Comparison of ENCODE assay signal across 9 mouse cellular contexts in genomic region chr2:32718761-32719160, GRCm38 (mm10). TPM values are rescaled to one million over a fixed set of nuclear protein-coding genes. Genes with fewer than 3 reads are reported as not detected.
DNase-seq lines count a peak whose midpoint lies in the region; ATAC-seq and TF ChIP-seq lines count a peak whose summit lies in the region.
"Had no signal": no experiment of that assay in that cellular context is flagged by ENCODE, and none has a peak within 500 bp of the region (broad histone marks: within the 10 kb centered on the region; RNA-seq: fewer than 3 reads in every experiment).

No protein-coding gene starts in this region.

- TF ChIP-seq CTCF in bone marrow, adult 2 months (IDR thresholded peaks at IDR 0.05; ENCODE audit: control insufficient read depth, insufficient read depth, low read length) = no peak
- no peak for TF ChIP-seq CTCF in forebrain, postnatal 0 days (IDR thresholded peaks at IDR 0.05; ENCODE audit: low read depth)

- H3K9me3 ChIP-seq in forebrain, postnatal 0 days (ENCODE audit: low read length) = no peaks in the 10 kb centered on the region
- no peaks in the 10 kb centered on the region for H3K9me3 ChIP-seq in limb, embryonic 14.5 days (ENCODE audit: control insufficient read depth, low read length)

- H3K4me1 ChIP-seq in bone marrow, adult 2 months (ENCODE audit: control insufficient read depth, insufficient read depth, low read length) = peaks cover 22% of the 10 kb centered on the region
- no peaks in the 10 kb centered on the region; the same call in 1 of the 2 replicates for H3K4me1 ChIP-seq in forebrain, postnatal 0 days (ENCODE audit: insufficient read depth)
- peaks cover 15% of the 10 kb centered on the region for H3K4me1 ChIP-seq in limb, embryonic 14.5 days (ENCODE audit: control insufficient read depth, insufficient read depth, low read length)

- no peak overlapping the region for H3K4me3 ChIP-seq in bone marrow, adult 2 months (replicated peaks; ENCODE audit: control insufficient read depth, low read depth, low read length)
- H3K4me3 ChIP-seq in forebrain, postnatal 0 days (ENCODE audit: low read depth, low read length) = no peak overlapping the region
- H3K4me3 ChIP-seq in limb, embryonic 14.5 days (replicated peaks; ENCODE audit: low read length) = no peak overlapping the region

- ATAC-seq in forebrain, postnatal 0 days = peak; percentile 87
- peak; percentile 35 for ATAC-seq in limb, embryonic 14.5 days (ENCODE audit: low FRiP score, low read depth)
- no peak for ATAC-seq in CD4-positive, CD25-positive, alpha-beta regulatory T cell, adult 4 months
- no peak for ATAC-seq in activated CD4-positive, CD25-positive, alpha-beta regulatory T cell, adult 4 months

- H3K4me2 ChIP-seq in forebrain, postnatal 0 days (ENCODE audit: low read depth) = no peak overlapping the region
- H3K4me2 ChIP-seq in limb, embryonic 14.5 days (replicated peaks; ENCODE audit: low read depth, low read length, severe bottlenecking) = no peak overlapping the region

- TF ChIP-seq POLR2A in bone marrow, adult 2 months (IDR thresholded peaks at IDR 0.05; ENCODE audit: borderline replicate concordance, control insufficient read depth, low read depth, low read length) = no peak
- no peak for TF ChIP-seq POLR2A in limb, embryonic 14.5 days (IDR thresholded peaks at IDR 0.05; ENCODE audit: borderline replicate concordance, extremely low read depth, insufficient read depth, insufficient read length)

- peak; percentile 27 to 44 for DNase-seq in left cerebral cortex, postnatal 25 days (ENCODE audit: low spot score in 2 of 2)
- no peak for DNase-seq in left cerebral cortex, adult 8-10 months (ENCODE audit: low spot score in 2 of 2)
- peak; percentile 53 for DNase-seq in forebrain, postnatal 0 days
- no peak for DNase-seq in limb, embryonic 14.5 days (ENCODE audit: low spot score)
- DNase-seq in cerebellum, adult 9-10 months = no peak

- WGBS in bone marrow, adult 2 months = 38% methylated on average over 9 of the region's 9 CpGs
- 31% methylated on average over 9 of the region's 9 CpGs for WGBS in forebrain, postnatal 0 days
- WGBS in limb, embryonic 14.5 days = 58% methylated on average over 9 of the region's 9 CpGs

- H3K36me3 ChIP-seq in forebrain, postnatal 0 days (ENCODE audit: insufficient read depth) = no peaks in the 10 kb centered on the region
- H3K36me3 ChIP-seq in limb, embryonic 14.5 days (ENCODE audit: control insufficient read depth, insufficient read depth, low read length) = no peaks in the 10 kb centered on the region

- intact Hi-C loops in left cerebral cortex, postnatal 25 days (cut with DNase I) = no loop called here

- H3K27ac ChIP-seq in bone marrow, adult 2 months (ENCODE audit: control insufficient read depth, insufficient read depth, low read depth, low read length, poor library complexity) = peak overlapping the region; percentile 81
- no peak overlapping the region for H3K27ac ChIP-seq in forebrain, postnatal 0 days (ENCODE audit: low read depth, low read length)
- H3K27ac ChIP-seq in limb, embryonic 14.5 days (replicated peaks; ENCODE audit: low read depth, low read length) = peak overlapping the region; percentile 33

- no peaks in the 10 kb centered on the region for H3K27me3 ChIP-seq in forebrain, postnatal 0 days (ENCODE audit: insufficient read depth, low read length)
- no peaks in the 10 kb centered on the region for H3K27me3 ChIP-seq in limb, embryonic 14.5 days (ENCODE audit: control insufficient read depth, insufficient read depth, low read length)

- no peak overlapping the region for H3K9ac ChIP-seq in forebrain, postnatal 0 days
- no peak overlapping the region for H3K9ac ChIP-seq in limb, embryonic 14.5 days (ENCODE audit: low read depth, low read length, severe bottlenecking)

RNA-seq across cellular contexts. Expression of gene Sh2d3c, which starts 2.1 kb away (rescaled TPM):
- total RNA-seq in left cerebral cortex, postnatal 25 days (2021) = 10 to 100 TPM; 27.8 to 30.8 TPM
- total RNA-seq in left cerebral cortex, adult 8-10 months (2022) = 10 to 100 TPM; 29.5 to 37.8 (median 33.5) TPM
- 23.3 and 51.8 TPM in 2 replicates for polyA plus RNA-seq in bone marrow, adult 2 months (2011; ENCODE audit: insufficient read depth, insufficient read length, low replicate concordance, missing spikeins)
- 16.5 and 24.1 TPM in 2 replicates for total RNA-seq in forebrain, postnatal 0 days (2014; rRNA removed)
- polyA plus RNA-seq in forebrain, postnatal 0 days (2015; fragmentation: Nextera tagmentation; extraction: Ambion mirVana) = 41.3 and 48.9 TPM in 2 replicates
- 36.8 and 52.0 TPM in 2 replicates for polyA plus RNA-seq in limb, embryonic 14.5 days (2012; rRNA removed)
- polyA plus RNA-seq in limb, embryonic 14.5 days (2014; fragmentation: Nextera tagmentation; extraction: Ambion mirVana) = 18.5 and 20.3 TPM in 2 replicates
- 10 to 100 TPM; 54.0 to 90.6 TPM for polyA plus RNA-seq in CD4-positive, CD25-positive, alpha-beta regulatory T cell, adult 4 months (2017; shearing (Covaris generic))
- 10 to 100 TPM; 62.2 to 84.6 TPM for polyA plus RNA-seq in activated CD4-positive, CD25-positive, alpha-beta regulatory T cell, adult 4 months (2017; shearing (Covaris generic))

RNA-seq across cellular contexts. Expression of gene Cdk9, which starts 5.9 kb away (rescaled TPM):
- 100 to 1,000 TPM; 114 to 118 TPM for total RNA-seq in left cerebral cortex, postnatal 25 days (2021)
- 100 to 1,000 TPM in 2 of 4 experiments, 10 to 100 TPM in 2; 95.8 to 114 (median 105) TPM for total RNA-seq in left cerebral cortex, adult 8-10 months (2022)
- 105 and 154 TPM in 2 replicates for polyA plus RNA-seq in bone marrow, adult 2 months (2011; ENCODE audit: insufficient read depth, insufficient read length, low replicate concordance, missing spikeins)
- total RNA-seq in forebrain, postnatal 0 days (2014; rRNA removed) = 90.5 and 94.5 TPM in 2 replicates
- 66.5 and 67.5 TPM in 2 replicates for polyA plus RNA-seq in forebrain, postnatal 0 days (2015; fragmentation: Nextera tagmentation; extraction: Ambion mirVana)
- 211 and 240 TPM in 2 replicates for polyA plus RNA-seq in limb, embryonic 14.5 days (2012; rRNA removed)
- polyA plus RNA-seq in limb, embryonic 14.5 days (2014; fragmentation: Nextera tagmentation; extraction: Ambion mirVana) = 84.7 and 87.1 TPM in 2 replicates
- 10 to 100 TPM; 16.3 to 22.9 TPM for polyA plus RNA-seq in CD4-positive, CD25-positive, alpha-beta regulatory T cell, adult 4 months (2017; shearing (Covaris generic))
- polyA plus RNA-seq in activated CD4-positive, CD25-positive, alpha-beta regulatory T cell, adult 4 months (2017; shearing (Covaris generic)) = 10 to 100 TPM; 26.2 to 26.4 TPM

RNA-seq across cellular contexts. Expression of gene Fpgs, which starts 14.8 kb away (rescaled TPM):
- total RNA-seq in left cerebral cortex, postnatal 25 days (2021) = 1 to 10 TPM; 7.1 to 9.4 TPM
- 10 to 100 TPM in 1 of 4 experiments, 1 to 10 TPM in 3; 6.8 to 11.9 (median 9.1) TPM for total RNA-seq in left cerebral cortex, adult 8-10 months (2022)
- polyA plus RNA-seq in bone marrow, adult 2 months (2011; ENCODE audit: insufficient read depth, insufficient read length, low replicate concordance, missing spikeins) = 14.9 and 24.4 TPM in 2 replicates
- total RNA-seq in forebrain, postnatal 0 days (2014; rRNA removed) = 22.4 and 31.5 TPM in 2 replicates
- polyA plus RNA-seq in forebrain, postnatal 0 days (2015; fragmentation: Nextera tagmentation; extraction: Ambion mirVana) = 20.7 and 22.0 TPM in 2 replicates
- polyA plus RNA-seq in limb, embryonic 14.5 days (2012; rRNA removed) = 75.7 and 101 TPM in 2 replicates
- 30.7 and 33.4 TPM in 2 replicates for polyA plus RNA-seq in limb, embryonic 14.5 days (2014; fragmentation: Nextera tagmentation; extraction: Ambion mirVana)
- 10 to 100 TPM in 1 of 2 experiments, 1 to 10 TPM in 1; 9.4 to 12.5 TPM for polyA plus RNA-seq in CD4-positive, CD25-positive, alpha-beta regulatory T cell, adult 4 months (2017; shearing (Covaris generic))
- 1 to 10 TPM; 3.8 to 6.2 TPM for polyA plus RNA-seq in activated CD4-positive, CD25-positive, alpha-beta regulatory T cell, adult 4 months (2017; shearing (Covaris generic))

RNA-seq across cellular contexts. Expression of gene 6330409D20Rik, which starts 22.1 kb away (rescaled TPM):
- total RNA-seq in left cerebral cortex, postnatal 25 days (2021) = 1 to 10 TPM; 2.3 to 2.4 TPM
- 1 to 10 TPM; 2.0 to 2.8 (median 2.3) TPM for total RNA-seq in left cerebral cortex, adult 8-10 months (2022)
- not detected in 2 replicates for polyA plus RNA-seq in bone marrow, adult 2 months (2011; ENCODE audit: insufficient read depth, insufficient read length, low replicate concordance, missing spikeins)
- total RNA-seq in forebrain, postnatal 0 days (2014; rRNA removed) = 2.1 and 4.3 TPM in 2 replicates
- 2.2 and 2.9 TPM in 2 replicates for polyA plus RNA-seq in forebrain, postnatal 0 days (2015; fragmentation: Nextera tagmentation; extraction: Ambion mirVana)
- polyA plus RNA-seq in limb, embryonic 14.5 days (2012; rRNA removed) = 0.14 and 0.15 TPM in 2 replicates
- polyA plus RNA-seq in limb, embryonic 14.5 days (2014; fragmentation: Nextera tagmentation; extraction: Ambion mirVana) = not detected in 2 replicates
- under 1 TPM in 1 of 2 experiments, not detected in 1; 0.58 TPM for polyA plus RNA-seq in CD4-positive, CD25-positive, alpha-beta regulatory T cell, adult 4 months (2017; shearing (Covaris generic))
- under 1 TPM in 1 of 2 experiments, not detected in 1; 0.99 TPM for polyA plus RNA-seq in activated CD4-positive, CD25-positive, alpha-beta regulatory T cell, adult 4 months (2017; shearing (Covaris generic))
- total RNA-seq: granulocyte monocyte progenitor cell, adult 5-6 weeks had no signal

RNA-seq across cellular contexts. Expression of gene Tor2a, which starts 38.3 kb away (rescaled TPM):
- 10 to 100 TPM; 29.9 to 31.0 TPM for total RNA-seq in left cerebral cortex, postnatal 25 days (2021)
- total RNA-seq in left cerebral cortex, adult 8-10 months (2022) = 10 to 100 TPM; 27.7 to 32.6 (median 29.9) TPM
- polyA plus RNA-seq in bone marrow, adult 2 months (2011; ENCODE audit: insufficient read depth, insufficient read length, low replicate concordance, missing spikeins) = 9.2 and 13.6 TPM in 2 replicates
- total RNA-seq in forebrain, postnatal 0 days (2014; rRNA removed) = 51.4 and 54.3 TPM in 2 replicates
- 40.7 and 44.8 TPM in 2 replicates for polyA plus RNA-seq in forebrain, postnatal 0 days (2015; fragmentation: Nextera tagmentation; extraction: Ambion mirVana)
- polyA plus RNA-seq in limb, embryonic 14.5 days (2012; rRNA removed) = 82.6 and 169 TPM in 2 replicates
- 81.2 and 86.2 TPM in 2 replicates for polyA plus RNA-seq in limb, embryonic 14.5 days (2014; fragmentation: Nextera tagmentation; extraction: Ambion mirVana)
- polyA plus RNA-seq in CD4-positive, CD25-positive, alpha-beta regulatory T cell, adult 4 months (2017; shearing (Covaris generic)) = 10 to 100 TPM; 64.5 to 84.5 TPM
- polyA plus RNA-seq in activated CD4-positive, CD25-positive, alpha-beta regulatory T cell, adult 4 months (2017; shearing (Covaris generic)) = 10 to 100 TPM; 58.9 to 62.2 TPM

Comparison
In these comparisons a context has a peak if more than half of its experiments do, and no peak if none do; other contexts are left out.
1. DNase-seq: peak in left cerebral cortex, postnatal 25 days (2 of 2) and forebrain, postnatal 0 days (single experiment); none in left cerebral cortex, adult 8-10 months (0 of 2), limb, embryonic 14.5 days (single experiment) and cerebellum, adult 9-10 months (single experiment).
2. ATAC-seq: peak in forebrain, postnatal 0 days (single experiment) and limb, embryonic 14.5 days (single experiment); none in CD4-positive, CD25-positive, alpha-beta regulatory T cell, adult 4 months (single experiment) and activated CD4-positive, CD25-positive, alpha-beta regulatory T cell, adult 4 months (single experiment).